Mouse (Mus musculus): ENCODE data around the gene Cars. TPM values are rescaled to one million over a fixed set of nuclear protein-coding genes. Genes with fewer than 3 reads are reported as not detected.
"Not testable (repeated sequence)": the region's sequence is repeated elsewhere in the genome, so short reads cannot be mapped to it uniquely, and the experiment has no call there.

Cars gene
- 57.8 and 66.1 TPM in 2 replicates for polyA plus RNA-seq (2015; fragmentation: Nextera tagmentation; extraction: Ambion mirVana)

GRCm38 (mm10) chr7:143599428-143600230 lies at the start of gene Cars:
Cars (minus strand) TSS chr7:143600090.
- Histone ChIP-seq H3K27me3 (no peaks in the 10 kb centered on the region), H3K4me2 (peak within 1 kb of the TSS; percentile 87), H3K9ac (peak within 1 kb of the TSS; percentile 92), H3K4me3 (peak within 1 kb of the TSS; percentile 92), H3K27ac (peak within 1 kb of the TSS; percentile 82), H3K36me3 (peaks cover 13% of the 10 kb centered on the region; the same call in 1 of the 2 replicates), H3K4me1 (replicated peaks) (peaks cover 34% of the 10 kb centered on the region), H3K9me3 (no peaks in the 10 kb centered on the region)
- WGBS = 3% methylated on average over 35 of the region's 35 CpGs
- ATAC-seq (ENCODE audit: low FRiP score) = peak; percentile 98

DNA sequence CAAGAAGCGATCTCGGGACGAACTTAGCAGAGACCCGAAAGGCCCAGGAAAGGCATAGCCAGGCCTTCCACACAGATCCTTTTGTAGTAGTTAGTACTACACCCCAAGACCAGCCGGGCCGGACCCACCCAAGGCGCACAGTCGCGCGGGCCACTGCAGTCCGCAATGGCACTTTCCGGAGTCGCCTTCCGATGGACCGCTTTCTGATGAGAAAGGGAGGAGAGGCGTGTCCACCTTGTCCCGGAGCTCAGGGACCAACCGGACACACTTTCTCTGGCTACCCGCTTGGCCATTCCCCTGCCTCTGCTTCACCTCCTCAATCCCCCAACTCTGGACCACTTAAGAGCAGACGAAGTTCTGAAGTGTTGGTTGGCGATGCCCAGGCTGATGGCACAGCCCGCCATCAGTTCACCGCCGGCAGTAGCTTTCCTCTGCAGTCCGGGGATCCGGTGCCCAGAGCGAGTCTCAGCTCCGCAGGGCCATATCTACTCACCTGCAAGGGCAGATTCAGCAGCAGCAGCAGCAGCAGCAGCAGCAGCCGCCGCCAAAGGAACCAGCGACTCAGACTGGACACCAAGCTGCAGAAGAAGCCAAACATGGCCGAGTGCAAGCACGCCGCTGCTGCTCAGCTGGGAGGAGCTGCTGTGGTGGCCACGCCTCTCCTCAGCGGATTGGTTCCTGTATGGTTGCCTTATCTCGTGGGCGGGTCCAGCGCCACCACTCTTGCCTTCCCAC lies 49.3 kb upstream of the Cars start, which contains the start of gene Tnfrsf22:
Tnfrsf22 (minus strand) TSS at position 628 of the 735 bp plus-strand sequence.
- 3% methylated on average over 39 of the region's 39 CpGs for WGBS
- peak within 1 kb of the TSS; percentile 69 for H3K4me3 ChIP-seq
- H3K27me3 ChIP-seq = no peaks in the 10 kb centered on the region
- H3K9me3 ChIP-seq = 0 out of 2 replicates have a peak, but pooled peaks cover 10% of the 10 kb centered on the region
- peak within 1 kb of the TSS; percentile 79 for H3K9ac ChIP-seq
- ATAC-seq (ENCODE audit: low FRiP score) = peak; percentile 98
- H3K36me3 ChIP-seq = no peaks in the 10 kb centered on the region
- H3K4me1 ChIP-seq (replicated peaks) = no peaks in the 10 kb centered on the region
- peak within 1 kb of the TSS; percentile 81 for H3K4me2 ChIP-seq
- H3K27ac ChIP-seq = no peak within 1 kb of the TSS

GRCm38 (mm10) chr7:143643949-143644348 lies 44.1 kb upstream of the Cars start:
- not testable (repeated sequence) for H3K9ac ChIP-seq; H3K4me1 ChIP-seq (replicated peaks); H3K4me3 ChIP-seq; H3K36me3 ChIP-seq; H3K27me3 ChIP-seq; H3K9me3 ChIP-seq; H3K4me2 ChIP-seq; ATAC-seq (ENCODE audit: low FRiP score); H3K27ac ChIP-seq
- 89% methylated on average over 2 of the region's 2 CpGs for WGBS

GRCm38 (mm10) chr7:143636674-143637073 lies 36.8 kb upstream of the Cars start:
- WGBS = 100% methylated on average over 1 of the region's 1 CpGs
- 0 out of 2 replicates have a peak, but pooled peaks cover 3% of the 10 kb centered on the region for H3K9me3 ChIP-seq
- H3K4me3 ChIP-seq = no peak overlapping the region
- no peaks in the 10 kb centered on the region for H3K27me3 ChIP-seq
- no peaks in the 10 kb centered on the region for H3K36me3 ChIP-seq
- no peak overlapping the region for H3K27ac ChIP-seq
- no peak overlapping the region for H3K9ac ChIP-seq
- no peak overlapping the region for H3K4me2 ChIP-seq
- H3K4me1 ChIP-seq (replicated peaks) = no peaks in the 10 kb centered on the region
- no peak for ATAC-seq (ENCODE audit: low FRiP score)

DNA sequence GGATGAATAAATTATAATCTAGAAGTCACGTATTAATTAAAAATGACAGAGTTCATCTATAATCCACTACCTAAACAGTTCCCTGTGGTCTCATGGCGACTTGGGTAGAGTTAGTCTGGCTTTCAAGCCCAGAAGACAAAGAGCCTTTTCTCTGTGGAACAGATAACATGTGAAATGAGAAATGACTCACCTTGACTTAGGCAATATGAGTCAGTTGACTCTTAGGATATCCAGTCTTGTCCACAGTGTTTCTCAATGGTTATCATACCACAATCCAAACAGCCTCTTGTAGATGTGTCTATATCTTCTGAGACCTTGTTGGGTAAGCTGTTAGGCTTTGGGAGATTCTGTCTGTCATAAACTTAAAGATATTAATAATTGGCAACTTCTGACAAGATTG lies 31.6 kb upstream of the Cars start:
- 71% methylated on average over 2 of the region's 2 CpGs for WGBS
- 0 out of 2 replicates have a peak, but pooled peaks cover 3% of the 10 kb centered on the region for H3K9me3 ChIP-seq
- no peak for ATAC-seq (ENCODE audit: low FRiP score)
- H3K9ac ChIP-seq = no peak overlapping the region
- no peaks in the 10 kb centered on the region for H3K27me3 ChIP-seq
- H3K4me1 ChIP-seq (replicated peaks) = no peaks in the 10 kb centered on the region
- no peak overlapping the region for H3K4me2 ChIP-seq
- no peak overlapping the region for H3K27ac ChIP-seq
- H3K36me3 ChIP-seq = no peaks in the 10 kb centered on the region
- H3K4me3 ChIP-seq = no peak overlapping the region

GRCm38 (mm10) chr7:143629501-143629900 lies 29.6 kb upstream of the Cars start:
- no peak for ATAC-seq (ENCODE audit: low FRiP score)
- H3K4me1 ChIP-seq (replicated peaks) = no peaks in the 10 kb centered on the region
- WGBS = 55% methylated on average over 1 of the region's 1 CpGs
- H3K27me3 ChIP-seq = no peaks in the 10 kb centered on the region
- H3K4me2 ChIP-seq = no peak overlapping the region
- H3K9ac ChIP-seq = no peak overlapping the region
- H3K9me3 ChIP-seq = 0 out of 2 replicates have a peak, but pooled peaks cover 3% of the 10 kb centered on the region
- H3K27ac ChIP-seq = no peak overlapping the region
- H3K4me3 ChIP-seq = no peak overlapping the region
- H3K36me3 ChIP-seq = no peaks in the 10 kb centered on the region

DNA sequence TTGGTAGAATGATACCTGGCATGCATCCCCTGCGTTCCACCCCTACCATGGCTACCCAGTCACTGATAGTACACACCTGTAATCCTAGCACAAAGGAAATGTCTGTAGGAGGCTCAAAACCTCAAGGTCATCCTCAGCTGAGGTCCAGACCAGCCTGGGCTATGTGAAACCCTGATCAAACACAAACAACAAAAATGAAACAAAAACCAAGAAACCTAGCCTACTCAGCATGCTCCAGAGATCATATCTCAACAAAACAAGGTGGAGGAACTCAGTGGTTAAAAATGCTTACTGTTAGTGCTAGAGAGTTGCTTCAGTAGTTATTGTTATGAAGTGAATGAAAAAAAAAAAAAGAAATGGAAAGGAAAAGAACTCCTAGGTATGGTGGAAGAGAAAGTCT lies 28.6 kb upstream of the Cars start, which contains the start of gene Tnfrsf26:
Tnfrsf26 (minus strand) TSS at position 183 of the 400 bp plus-strand sequence.
- H3K36me3 ChIP-seq = no peaks in the 10 kb centered on the region
- WGBS = 88% methylated on average over 1 of the region's 1 CpGs
- H3K27ac ChIP-seq = no peak within 1 kb of the TSS
- H3K4me3 ChIP-seq = no peak within 1 kb of the TSS
- H3K4me2 ChIP-seq = no peak within 1 kb of the TSS
- 0 out of 2 replicates have a peak, but pooled peaks cover 2% of the 10 kb centered on the region for H3K9me3 ChIP-seq
- H3K27me3 ChIP-seq = no peaks in the 10 kb centered on the region
- no peak within 1 kb of the TSS for H3K9ac ChIP-seq
- no peaks in the 10 kb centered on the region for H3K4me1 ChIP-seq (replicated peaks)
- no peak for ATAC-seq (ENCODE audit: low FRiP score)

GRCm38 (mm10) chr7:143627555-143628286 lies 27.8 kb upstream of the Cars start:
- Histone ChIP-seq H3K4me2 (no peak overlapping the region), H3K9ac (no peak overlapping the region), H3K4me3 (no peak overlapping the region), H3K27ac (no peak overlapping the region), H3K4me1 (replicated peaks) (no peaks in the 10 kb centered on the region), H3K36me3 (no peaks in the 10 kb centered on the region), H3K9me3 (no peaks in the 10 kb centered on the region), H3K27me3 (no peaks in the 10 kb centered on the region)
- 63% methylated on average over 10 of the region's 10 CpGs for WGBS
- no peak for ATAC-seq (ENCODE audit: low FRiP score)

- Histone ChIP-seq H3K4me1 (replicated peaks) (no peaks in the 10 kb centered on the region), H3K9me3 (no peaks in the 10 kb centered on the region), H3K4me2 (no peak overlapping the region), H3K9ac (no peak overlapping the region), H3K4me3 (no peak overlapping the region), H3K36me3 (no peaks in the 10 kb centered on the region), H3K27me3 (no peaks in the 10 kb centered on the region), H3K27ac (no peak overlapping the region)
- ATAC-seq (ENCODE audit: low FRiP score) = no peak
- 67% methylated on average over 2 of the region's 2 CpGs for WGBS
Observed at GRCm38 (mm10) chr7:143626178-143626577, 26.3 kb upstream of the Cars start.

- no peak overlapping the region for H3K4me3 ChIP-seq
- no peak overlapping the region for H3K9ac ChIP-seq
- H3K27ac ChIP-seq = no peak overlapping the region
- no peak overlapping the region for H3K4me2 ChIP-seq
- 79% methylated on average over 5 of the region's 5 CpGs for WGBS
- no peaks in the 10 kb centered on the region for H3K9me3 ChIP-seq
- H3K27me3 ChIP-seq = no peaks in the 10 kb centered on the region
- H3K36me3 ChIP-seq = no peaks in the 10 kb centered on the region
- H3K4me1 ChIP-seq (replicated peaks) = no peaks in the 10 kb centered on the region
- no peak for ATAC-seq (ENCODE audit: low FRiP score)
Observed at GRCm38 (mm10) chr7:143625151-143625550, 25.3 kb upstream of the Cars start.

- H3K4me2 ChIP-seq = no peak overlapping the region
- H3K4me3 ChIP-seq = no peak overlapping the region
- ATAC-seq (ENCODE audit: low FRiP score) = no peak
- no peaks in the 10 kb centered on the region for H3K36me3 ChIP-seq
- H3K9me3 ChIP-seq = no peaks in the 10 kb centered on the region
- no peak overlapping the region for H3K9ac ChIP-seq
- 81% methylated on average over 3 of the region's 3 CpGs for WGBS
- no peaks in the 10 kb centered on the region for H3K27me3 ChIP-seq
- no peak overlapping the region for H3K27ac ChIP-seq
- H3K4me1 ChIP-seq (replicated peaks) = no peaks in the 10 kb centered on the region
Observed at GRCm38 (mm10) chr7:143624561-143624960, 24.7 kb upstream of the Cars start.

DNA sequence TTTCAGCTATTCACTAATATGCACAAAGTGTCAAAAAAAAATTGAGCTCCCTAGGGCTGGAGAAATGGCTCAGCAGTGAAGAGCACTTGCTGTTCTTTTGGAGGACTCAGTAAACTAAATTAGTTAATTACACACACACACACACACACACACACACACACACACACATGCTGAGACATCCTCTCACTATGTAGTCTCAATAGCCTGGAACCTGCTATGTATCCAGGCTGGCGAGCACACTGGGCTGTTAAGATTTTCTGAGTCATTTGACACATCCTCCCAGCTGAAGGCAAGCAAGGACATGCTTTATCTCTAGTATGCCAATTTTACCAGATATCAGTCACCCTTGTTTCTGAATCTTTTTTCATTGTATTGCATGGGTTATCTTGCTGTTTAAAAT lies 21.1 kb upstream of the Cars start:
- H3K27ac ChIP-seq = no peak overlapping the region
- H3K4me1 ChIP-seq (replicated peaks) = no peaks in the 10 kb centered on the region
- H3K27me3 ChIP-seq = no peaks in the 10 kb centered on the region
- H3K36me3 ChIP-seq = no peaks in the 10 kb centered on the region
- no peaks in the 10 kb centered on the region for H3K9me3 ChIP-seq
- no peak for ATAC-seq (ENCODE audit: low FRiP score)
- H3K4me2 ChIP-seq = no peak overlapping the region
- no peak overlapping the region for H3K9ac ChIP-seq
- 63% methylated on average over 1 of the region's 1 CpGs for WGBS
- no peak overlapping the region for H3K4me3 ChIP-seq

All from hindbrain, embryonic 13.5 days (tissue).